Mouse (Mus musculus) ovary, adult 18-20 months (tissue): ENCODE data around the gene Dzank1.

Source experiments
- DNase-seq: peaks from one replicate; pipeline ENCODE4 v3.0.0; 2022; ENCODE audit warnings: low spot score, mixed read lengths

The Dzank1 gene

DNA sequence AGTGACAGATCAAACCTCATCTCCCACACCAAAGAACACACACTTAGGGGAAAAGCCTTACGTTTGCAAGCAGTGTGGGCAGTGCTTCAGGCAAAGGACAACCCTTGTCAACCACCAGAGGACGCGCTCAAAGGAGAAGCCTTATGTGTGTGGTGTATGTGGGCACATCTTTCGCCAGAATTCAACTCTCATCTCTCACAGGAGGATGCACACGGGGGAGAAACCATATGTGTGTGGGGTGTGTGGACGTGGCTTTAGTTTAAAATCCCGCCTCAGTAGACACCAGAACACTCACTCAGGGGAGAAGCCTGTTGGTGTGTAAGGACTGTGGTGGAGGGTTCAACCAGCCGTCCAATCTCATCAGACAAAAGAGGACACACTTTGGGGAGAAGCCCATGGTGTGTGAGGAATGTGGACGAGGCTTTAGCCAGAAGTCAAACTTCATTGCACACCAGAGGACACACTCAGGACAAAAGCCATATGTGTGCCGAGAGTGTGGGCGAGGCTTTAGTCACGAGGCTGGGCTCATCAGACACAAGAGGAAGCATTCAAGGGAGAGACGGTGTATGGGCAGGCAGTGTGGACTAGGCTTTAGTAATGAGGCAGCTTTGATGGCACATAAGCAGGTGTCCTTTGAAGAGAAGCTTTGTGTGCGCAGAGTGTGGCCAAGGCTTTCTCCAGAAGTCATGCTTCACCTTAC lies 61.2 kb downstream of the Dzank1 start:
- no peak for DNase-seq

DNA sequence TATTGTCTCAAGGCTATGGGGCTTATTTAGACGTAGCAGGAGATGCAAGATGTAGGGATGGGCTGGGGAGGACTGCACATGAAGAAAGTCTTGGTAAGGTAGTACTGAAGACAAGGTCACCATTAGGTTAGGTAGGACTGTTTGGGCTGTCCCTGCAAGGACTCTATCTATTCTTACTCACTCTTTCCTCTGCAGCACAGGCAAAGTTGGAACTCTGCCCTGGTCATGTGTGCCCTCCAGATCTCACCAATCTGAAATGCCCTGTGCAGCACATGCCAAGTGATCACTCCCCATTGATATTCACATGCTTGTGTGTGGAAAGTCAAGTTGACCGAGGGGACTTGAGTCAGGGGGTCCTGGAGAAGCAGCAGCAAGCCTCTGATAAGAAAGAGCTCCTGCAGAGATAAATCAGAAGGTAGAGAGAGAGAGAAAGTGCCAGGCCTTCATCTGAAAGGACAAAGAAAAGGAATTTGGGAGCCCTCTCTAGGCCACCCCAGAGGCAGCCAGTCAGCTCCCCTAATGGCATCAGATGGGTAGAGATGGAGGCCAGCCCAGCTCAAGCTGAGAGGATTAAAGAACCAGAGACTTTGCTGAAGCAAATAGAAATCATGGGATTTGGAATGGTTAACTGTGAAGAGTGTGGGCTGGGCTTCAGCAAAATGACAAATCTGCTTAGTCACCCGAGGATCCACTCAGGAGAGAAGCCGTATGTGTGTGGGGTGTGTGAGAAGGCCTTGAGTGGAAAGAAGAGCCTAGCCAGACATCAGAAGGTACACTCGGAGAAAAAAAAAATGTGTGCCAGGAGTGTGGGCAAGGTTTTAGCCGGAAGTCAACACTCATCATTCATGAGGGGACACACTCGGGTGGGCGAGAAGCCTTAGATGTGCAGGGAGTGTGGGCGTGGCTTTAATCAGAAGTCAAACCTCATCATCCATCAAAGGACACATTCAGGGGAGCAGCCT lies 62.1 kb downstream of the Dzank1 start:
- DNase-seq, result no peak

DNA sequence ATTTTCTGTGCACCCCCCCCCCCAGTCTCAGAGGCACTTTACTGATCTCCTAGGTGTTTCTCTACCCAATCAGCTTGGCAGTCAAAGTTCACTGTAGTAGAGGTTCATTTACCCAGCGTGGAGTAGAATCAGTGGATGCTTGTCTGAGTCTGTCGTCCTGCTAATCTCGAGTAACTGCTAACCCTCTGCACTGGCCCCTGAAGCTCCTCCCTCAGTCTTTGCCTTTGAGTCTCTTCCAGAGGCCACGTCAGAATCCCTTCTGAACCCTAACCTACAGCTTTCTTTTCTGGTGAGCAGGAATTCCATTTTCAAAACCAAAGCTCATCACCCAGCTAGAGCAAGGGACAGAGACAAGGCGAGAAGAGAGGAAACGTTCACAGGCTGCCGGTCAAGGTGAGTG lies 63.0 kb downstream of the Dzank1 start:
- no peak for DNase-seq

DNA sequence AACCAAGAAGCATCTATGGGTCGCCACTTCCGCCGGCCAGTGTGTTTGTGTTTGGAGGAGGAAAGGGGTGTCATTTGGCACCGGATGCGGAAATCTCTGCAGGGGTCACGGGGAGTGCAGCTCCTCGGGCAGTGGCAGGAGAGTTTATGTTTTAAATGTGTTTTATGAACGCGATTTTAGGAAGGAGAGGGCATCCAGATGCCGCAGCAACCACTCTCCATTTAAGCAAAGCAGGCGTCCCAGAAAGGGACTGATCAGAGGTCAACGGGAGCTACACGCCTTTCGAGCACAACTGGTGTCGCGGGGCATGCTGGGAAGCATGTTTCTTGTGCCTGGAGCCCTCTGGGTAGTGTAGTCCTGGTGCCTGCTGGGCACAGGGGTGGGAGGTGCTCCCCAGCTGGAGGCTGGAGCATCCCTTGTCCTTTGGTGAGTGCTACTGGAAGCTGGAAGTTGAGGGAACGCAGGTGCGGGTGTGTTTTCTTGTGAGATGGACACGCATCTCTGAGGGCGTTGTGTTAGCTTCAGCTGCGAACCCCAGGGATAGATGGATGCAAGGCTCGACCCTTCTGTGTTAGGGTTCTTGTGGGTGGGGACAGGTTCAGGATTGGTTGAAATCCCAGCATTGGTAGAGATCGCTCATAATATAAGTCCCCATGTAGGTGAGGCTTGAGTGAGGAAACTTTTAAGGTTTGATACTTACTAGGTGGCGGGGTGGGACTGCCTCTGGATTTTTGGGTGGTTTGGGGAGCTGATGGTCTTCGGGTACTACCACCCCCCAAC lies 68.0 kb downstream of the Dzank1 start:
- peak; percentile 72 for DNase-seq

DNA sequence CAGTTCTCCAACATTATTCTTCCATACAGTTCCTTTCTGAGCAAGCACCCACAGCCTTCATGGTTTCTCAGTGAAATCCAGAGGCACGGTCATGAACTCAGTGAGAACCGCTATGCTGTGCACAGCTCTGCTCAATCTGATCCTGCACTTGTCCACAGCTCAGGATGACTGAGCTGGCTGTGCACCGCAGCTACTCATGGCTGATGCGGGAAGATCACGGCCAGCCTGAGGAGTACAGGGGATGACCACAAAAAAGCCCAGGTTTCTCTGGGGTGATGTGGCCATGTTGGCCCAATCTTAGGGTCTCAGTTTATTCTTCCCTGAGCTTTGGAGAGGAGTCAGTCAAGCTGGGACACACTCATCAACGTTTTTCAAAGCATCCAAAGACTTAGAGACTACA lies 68.9 kb downstream of the Dzank1 start:
- DNase-seq, result no peak

DNA sequence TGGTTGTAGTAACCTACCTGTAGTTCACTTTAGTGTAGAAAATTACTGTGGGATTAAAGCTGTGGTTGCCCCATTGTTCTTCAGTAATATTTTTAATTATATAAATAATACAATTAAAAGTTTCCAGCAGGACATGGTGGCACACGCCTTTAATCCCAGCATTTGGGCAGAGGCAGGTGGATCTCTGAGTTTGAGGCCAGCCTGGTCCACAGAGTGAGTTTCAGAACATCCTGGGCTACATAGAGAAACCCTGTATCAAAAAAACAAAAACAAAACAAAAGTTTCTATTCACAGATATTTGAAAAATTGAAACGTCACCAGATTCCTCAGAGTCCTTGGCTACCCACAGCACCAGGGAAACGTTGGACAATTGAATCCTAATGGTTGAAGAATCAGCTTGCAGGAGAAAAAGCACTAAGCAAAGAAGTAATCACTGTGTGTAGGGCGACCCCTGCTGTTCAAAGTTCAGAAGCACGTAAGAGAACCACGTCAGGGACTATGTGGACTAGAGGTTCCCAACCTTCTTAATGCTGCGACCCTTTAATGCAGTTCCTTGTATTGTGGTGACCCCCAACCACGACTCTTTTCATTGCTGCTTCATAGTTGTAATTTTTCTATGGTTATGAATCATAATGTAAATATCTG lies 74.7 kb downstream of the Dzank1 start:
- peak; percentile 40 for DNase-seq

DNA sequence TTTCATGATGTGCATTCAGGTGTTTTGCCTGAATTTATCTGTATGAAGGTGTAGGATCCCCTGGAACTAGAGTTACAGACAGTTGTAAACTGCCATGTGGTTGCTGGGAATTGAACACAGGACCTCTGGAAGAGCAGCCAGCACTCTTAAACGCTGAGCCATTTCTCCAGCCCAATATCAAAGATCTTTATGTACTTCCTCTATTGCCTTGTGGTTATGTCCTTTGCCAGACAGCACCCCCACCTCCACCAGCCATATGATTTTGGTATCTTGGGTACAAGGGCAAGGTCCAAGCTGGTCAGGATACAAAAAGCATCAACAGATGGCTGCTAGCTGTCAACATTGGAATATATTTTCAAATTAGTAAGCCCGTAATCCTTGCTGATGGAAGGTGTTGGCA lies 76.8 kb downstream of the Dzank1 start:
- no peak for DNase-seq

DNA sequence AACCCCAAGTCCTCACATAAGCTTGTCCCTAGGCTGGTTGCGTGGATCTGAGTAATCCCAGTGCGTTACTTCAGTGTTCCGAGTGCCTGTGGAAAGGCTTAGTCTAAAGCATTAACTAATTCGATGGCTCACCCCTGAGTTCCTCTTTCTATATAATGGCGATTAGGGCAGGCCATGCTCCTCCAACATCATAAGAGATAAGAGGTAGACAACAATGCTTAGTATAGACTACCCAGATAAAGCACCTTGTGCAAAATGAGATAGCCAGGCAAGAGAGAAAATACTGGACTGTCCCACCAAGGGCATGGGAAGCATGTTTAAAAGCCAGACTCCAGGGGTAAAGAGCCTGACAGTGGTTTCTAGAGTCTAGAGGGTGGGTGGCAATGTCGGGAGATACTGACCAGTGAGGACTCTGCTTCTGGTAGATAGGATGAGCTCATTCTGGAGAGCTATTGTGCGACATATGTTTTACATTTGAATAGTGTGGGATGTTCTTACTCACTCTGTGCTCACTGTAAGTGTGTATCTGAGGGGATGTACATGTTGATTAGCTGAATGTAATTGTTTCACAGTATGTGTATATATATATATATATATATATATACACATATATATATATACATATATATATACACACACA lies 80.7 kb downstream of the Dzank1 start:
- DNase-seq, result no peak

DNA sequence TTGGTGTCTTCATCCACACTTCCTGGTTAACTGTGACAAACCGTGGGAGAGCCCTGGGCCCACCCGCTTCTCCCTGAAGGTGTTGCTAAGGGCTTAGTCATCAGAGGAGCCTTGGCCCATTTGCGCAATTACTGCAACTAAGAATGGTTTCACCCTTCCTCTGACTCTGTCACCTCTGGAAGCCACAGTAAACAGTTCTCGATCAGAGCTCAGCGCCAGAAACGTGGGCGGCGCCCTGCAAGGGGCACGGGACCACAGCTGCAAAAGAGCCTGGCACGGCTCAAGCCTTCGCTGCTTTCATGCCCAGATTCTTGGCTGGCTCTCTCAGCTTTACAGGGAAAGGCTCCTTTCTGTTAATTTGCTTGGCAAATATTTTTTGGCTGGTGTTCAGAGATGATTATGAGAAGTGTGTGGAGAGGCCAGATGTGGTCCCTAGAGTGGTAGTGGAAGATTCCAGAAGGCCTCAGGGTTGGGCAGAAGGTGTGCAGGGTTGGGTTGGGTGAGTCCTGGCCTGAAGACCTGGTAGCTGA lies 85.8 kb downstream of the Dzank1 start:
- DNase-seq, result peak; percentile 55

DNA sequence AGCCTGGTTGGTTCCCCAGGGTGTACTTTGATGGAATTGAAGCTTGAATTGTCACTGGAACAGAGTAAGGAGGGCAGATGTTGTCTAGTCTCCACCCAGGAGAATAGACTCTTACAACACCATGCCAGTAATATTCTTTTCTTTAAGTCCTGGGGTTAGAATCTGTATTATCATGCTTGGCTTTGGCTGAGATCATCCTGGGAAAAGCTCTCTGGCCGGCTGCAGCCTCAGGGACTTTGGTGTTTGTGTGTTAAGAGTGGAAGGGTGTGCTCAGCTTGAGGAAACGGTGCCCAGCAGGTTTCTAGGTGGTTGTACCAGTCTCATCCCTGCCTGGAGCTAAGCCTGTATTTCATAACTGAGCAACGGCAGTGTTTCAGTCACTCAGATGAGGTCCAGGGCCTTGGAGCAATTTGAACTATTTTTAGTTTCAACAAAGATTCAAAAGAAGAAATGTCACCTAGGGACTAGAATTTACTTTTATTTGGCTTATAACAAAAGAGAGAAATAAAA lies 88.0 kb downstream of the Dzank1 start:
- DNase-seq, result no peak

DNA sequence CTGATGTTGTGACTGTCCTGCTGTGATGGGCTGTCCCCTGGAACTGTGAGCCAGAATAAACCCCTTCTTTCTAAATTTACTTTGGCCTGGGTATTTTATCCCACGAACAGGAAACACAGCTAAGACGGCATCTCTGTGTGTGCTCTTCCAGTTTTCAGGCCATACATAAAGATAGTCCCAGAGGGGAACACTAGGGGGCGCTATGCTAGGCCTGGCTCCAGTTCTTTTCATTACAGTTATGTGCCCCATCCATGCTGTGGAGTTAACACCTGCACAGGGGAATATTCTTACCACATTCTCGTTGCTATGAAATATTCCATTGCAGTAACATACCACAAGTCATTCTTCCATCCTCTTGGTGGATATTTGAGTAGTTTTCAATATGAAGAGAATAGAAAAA lies 88.8 kb downstream of the Dzank1 start:
- no peak for DNase-seq

DNA sequence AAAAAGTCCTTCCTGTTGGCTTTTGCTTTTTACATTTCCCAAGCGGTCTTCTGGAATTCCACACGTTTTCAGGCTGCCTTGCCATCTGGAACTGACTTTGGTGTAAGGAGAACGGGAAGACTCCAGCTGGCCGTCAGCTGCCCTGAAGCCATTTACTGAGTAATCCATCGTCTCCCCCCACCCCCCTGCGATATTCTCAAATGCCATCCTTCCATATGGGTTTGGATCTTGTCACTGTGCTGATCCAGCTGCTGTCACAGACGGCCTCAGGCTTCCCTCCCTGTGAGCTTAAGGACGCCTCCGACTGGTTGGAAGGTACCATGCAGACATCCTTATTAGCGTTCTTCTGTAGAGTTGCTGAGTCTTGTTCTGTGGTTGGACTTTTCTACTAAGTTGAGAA lies 91.5 kb downstream of the Dzank1 start:
- no peak for DNase-seq

DNA sequence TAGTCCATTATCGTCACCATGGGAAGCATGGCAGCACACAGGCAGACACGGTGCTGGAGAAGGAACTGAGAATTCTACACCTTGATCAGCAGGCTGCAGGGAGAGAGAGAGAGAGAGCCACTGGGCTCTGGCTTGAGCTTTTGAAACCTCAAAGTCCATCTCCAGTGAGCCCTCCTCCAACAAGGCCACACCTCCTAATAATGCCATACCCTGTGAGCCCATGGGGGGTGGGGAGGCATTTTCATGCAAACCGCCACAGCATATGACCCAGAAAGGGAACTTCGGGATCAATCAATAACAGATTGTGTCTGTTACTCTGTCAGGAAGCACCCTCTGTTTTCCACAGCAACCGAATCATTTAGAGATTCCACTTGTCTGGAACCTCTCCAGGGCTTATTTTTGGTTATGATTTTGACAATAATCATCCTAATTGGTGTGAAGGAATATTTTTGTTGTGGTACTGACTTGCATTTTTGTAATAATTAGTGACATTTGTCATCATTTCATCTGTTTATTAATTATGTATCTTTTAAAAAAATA lies 95.9 kb downstream of the Dzank1 start:
- DNase-seq, result no peak

DNA sequence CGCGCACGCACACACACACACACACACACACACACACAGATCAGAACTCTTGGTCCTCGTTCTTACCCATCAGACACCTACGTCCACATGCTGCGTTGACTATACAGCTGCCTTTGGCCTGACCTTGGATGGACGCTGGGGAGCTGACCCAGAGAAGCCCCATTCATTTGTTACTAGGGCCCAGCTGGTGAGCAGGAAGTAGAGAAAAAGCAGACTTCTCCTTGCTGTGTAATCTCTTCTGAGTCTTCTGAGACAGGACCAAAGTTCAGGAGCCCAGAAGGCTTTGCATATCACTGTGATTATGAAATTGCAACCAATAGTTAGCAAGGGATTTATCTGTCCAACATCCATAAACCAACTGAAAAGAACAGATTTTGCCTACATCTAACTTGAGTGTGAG lies 98.0 kb downstream of the Dzank1 start:
- no peak for DNase-seq

DNA sequence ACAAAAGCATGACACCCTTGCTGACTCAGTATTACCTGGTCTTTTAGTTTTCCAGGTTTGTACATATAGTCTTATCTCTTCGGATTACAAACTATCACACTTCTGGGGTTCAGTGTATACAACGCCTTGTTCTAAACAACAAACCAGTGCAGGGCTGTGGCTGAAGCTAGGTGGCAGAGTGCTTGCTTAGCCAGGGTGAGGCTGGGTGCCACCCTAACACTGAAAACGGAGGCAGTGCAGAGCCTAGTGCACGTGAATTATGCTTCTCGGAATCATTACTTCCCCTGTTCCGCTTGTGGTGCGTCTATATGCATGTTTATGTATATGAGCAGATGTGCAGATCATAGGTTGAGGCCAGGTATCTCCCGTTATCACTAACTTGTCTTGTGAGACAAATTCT lies 98.6 kb downstream of the Dzank1 start:
- DNase-seq, result no peak

DNA sequence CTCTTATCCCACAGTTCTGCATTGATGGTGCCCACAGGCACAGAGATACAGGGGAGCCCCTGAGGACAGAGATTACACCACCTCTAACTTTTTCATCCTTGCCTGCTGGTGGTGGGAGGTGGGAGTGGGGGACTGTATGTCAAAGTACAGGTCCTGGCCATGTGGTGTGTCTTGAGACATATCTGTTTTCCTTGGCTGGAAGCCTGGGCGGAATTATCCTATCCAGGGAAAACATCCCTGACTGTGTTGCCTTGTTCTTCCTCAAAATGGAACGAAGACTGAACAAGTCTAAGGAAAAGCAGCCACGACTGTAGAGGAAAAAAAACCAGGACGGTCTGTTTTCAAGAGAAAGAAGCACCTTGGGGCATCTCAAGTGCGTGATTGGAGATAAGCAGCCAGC lies 99.4 kb downstream of the Dzank1 start:
- no peak for DNase-seq

DNA sequence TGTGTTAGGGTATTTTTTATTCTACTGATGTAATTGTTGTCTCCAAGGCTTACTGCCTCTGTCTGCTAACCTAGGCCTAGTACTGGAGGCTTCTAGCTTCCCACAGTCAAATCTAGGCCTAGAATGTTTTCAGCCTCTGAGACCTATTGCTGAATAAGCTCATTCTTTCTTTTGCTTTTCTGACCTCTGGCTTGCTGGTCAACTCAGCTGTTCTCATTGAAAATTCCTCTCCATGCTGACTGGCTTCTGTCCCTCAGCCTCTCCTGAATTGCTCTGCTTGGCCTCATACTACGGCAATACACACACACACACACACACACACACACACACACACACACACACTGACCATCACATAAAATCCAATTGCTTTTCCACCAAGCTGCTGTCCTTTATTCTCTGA lies 101.5 kb downstream of the Dzank1 start:
- no peak for DNase-seq

DNA sequence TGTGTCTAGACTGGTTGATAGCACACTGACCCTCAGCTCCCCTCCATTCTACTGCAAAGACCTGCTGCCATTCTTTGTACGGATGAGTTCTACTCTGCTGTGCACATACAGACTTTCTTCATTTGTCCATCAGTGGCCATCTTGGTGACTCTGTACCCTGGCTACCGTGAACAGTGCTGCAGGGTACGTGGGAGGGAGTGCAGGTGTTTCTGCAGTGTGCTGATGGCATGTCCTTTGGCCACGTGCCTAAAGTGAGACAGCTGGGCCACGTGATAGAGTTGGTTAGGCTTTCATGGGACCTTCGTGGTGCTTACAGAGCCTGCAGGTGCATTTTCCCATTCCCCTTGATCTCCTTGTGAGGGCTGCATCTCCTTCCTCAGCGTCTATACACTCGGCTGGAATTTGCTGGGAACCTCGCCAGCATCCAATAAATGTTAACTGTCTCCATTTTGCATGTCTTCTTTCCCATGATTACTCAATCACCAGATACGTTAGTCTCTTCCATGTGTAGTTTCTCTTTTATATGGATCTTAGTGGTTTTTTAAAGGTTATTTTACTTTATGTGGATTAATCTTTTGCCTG lies 105.0 kb downstream of the Dzank1 start:
- DNase-seq, result no peak
